Mouse (Mus musculus): Measurements from ENCODE around the gene Magi2. TPM values are rescaled to one million over a fixed set of nuclear protein-coding genes. Genes with fewer than 3 reads are reported as not detected.

The Magi2 gene
- polyA plus RNA-seq, 1 experiment, result 0.48 TPM

DNA sequence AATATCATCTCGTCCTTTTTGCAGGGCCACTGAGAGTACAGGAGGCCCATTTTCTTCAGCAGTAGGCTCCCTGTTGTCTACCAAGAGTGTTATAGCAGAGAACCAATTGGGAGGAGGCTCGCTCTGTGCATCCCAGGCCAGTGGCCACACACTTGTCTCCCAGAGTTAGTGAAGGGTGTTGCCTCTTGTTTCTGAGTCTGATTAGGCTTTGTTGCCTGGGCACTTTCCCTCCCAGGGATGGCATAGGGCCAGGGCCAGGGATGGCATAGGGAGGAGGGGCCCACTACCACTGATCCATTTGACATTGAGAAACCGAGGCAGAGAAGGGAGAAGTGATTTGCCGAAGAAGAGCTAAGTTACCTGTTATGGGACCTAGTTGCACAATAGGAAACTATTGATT lies 679.8 kb downstream of the Magi2 start:
- H3K4me3 ChIP-seq, result no peak overlapping the region
- no peak overlapping the region for H3K4me2 ChIP-seq (ENCODE audit: low read depth)
- no peak for TF ChIP-seq TCF12 (IDR thresholded peaks at IDR 0.05; ENCODE audit: insufficient read depth, poor library complexity, severe bottlenecking)
- TF ChIP-seq MYOD1 (IDR thresholded peaks at IDR 0.05; ENCODE audit: control insufficient read depth in 1 of 3, insufficient read length in 2 of 3, low read depth in 2 of 3), result no peak
- no peak for TF ChIP-seq MAX (IDR thresholded peaks at IDR 0.05; ENCODE audit: low read depth)
- TF ChIP-seq MYOG (IDR thresholded peaks at IDR 0.05; ENCODE audit: control insufficient read depth in 1 of 3, insufficient read depth in 1 of 3, insufficient read length in 2 of 3, low read depth in 2 of 3), result no peak
- TF ChIP-seq TCF3 (IDR thresholded peaks at IDR 0.05; ENCODE audit: insufficient read length, low read depth), result no peak
- TF ChIP-seq CEBPB (IDR thresholded peaks at IDR 0.05; ENCODE audit: insufficient read depth, poor library complexity, severe bottlenecking), result no peak
- TF ChIP-seq REST (IDR thresholded peaks at IDR 0.05; ENCODE audit: insufficient read depth, insufficient read length), result no peak
- TF ChIP-seq E2F4 (IDR thresholded peaks at IDR 0.05; ENCODE audit: insufficient read depth), result no peak
- no peak overlapping the region for H3ac ChIP-seq (ENCODE audit: control insufficient read depth, insufficient read length)
- H3K36me3 ChIP-seq (ENCODE audit: control insufficient read depth, insufficient read depth), result no peaks in the 10 kb centered on the region
- no peaks in the 10 kb centered on the region for H3K79me2 ChIP-seq (ENCODE audit: control insufficient read depth, insufficient read depth)
- no peaks in the 10 kb centered on the region for H3K27me3 ChIP-seq (ENCODE audit: control insufficient read depth, insufficient read depth, insufficient read length)

DNA sequence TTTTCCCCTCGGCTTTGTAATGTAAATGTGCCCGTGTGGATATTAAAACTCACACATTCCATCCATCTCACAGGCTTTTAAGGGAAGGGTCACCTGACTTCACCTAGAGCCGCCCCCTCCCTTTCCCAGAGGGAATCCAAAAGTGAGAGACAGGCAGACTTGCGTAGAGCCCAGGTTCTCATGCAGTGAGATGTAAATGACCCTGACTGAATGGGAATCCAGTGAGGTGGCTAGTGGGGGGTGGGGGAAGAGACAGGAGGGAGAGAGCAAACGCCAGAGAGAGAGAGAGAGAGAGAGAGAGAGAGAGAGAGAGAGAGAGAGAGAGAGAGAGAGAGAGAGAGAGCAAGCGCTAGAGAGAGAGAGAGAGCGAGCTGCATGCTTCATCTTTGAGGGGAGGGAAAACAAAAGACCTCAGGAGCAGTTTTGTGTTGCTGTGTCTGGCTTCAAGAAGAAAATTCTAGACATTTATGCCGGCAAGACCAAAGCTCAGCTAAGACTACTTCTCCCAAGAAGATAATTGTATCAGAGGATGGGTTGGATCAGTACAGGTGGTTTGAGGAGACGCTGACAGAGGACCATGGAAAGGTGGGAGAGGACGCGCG lies 680.6 kb downstream of the Magi2 start:
- Histone ChIP-seq H3K36me3 (ENCODE audit: control insufficient read depth, insufficient read depth) (no peaks in the 10 kb centered on the region), H3K27me3 (ENCODE audit: control insufficient read depth, insufficient read depth, insufficient read length) (no peaks in the 10 kb centered on the region), H3K4me2 (ENCODE audit: low read depth) (no peak overlapping the region), H3K4me3 (no peak overlapping the region), H3ac (ENCODE audit: control insufficient read depth, insufficient read length) (no peak overlapping the region), H3K79me2 (ENCODE audit: control insufficient read depth, insufficient read depth) (no peaks in the 10 kb centered on the region)
- no peak for TF ChIP-seq TCF3 (IDR thresholded peaks at IDR 0.05; ENCODE audit: insufficient read length, low read depth)
- no peak for TF ChIP-seq USF1 (IDR thresholded peaks at IDR 0.05; ENCODE audit: low read depth)
- TF ChIP-seq MYOG (IDR thresholded peaks at IDR 0.05; ENCODE audit: control insufficient read depth in 1 of 3, insufficient read depth in 1 of 3, insufficient read length in 2 of 3, low read depth in 2 of 3), result no peak
- TF ChIP-seq CEBPB (IDR thresholded peaks at IDR 0.05; ENCODE audit: insufficient read depth, poor library complexity, severe bottlenecking), result no peak
- no peak for TF ChIP-seq SRF (IDR thresholded peaks at IDR 0.05; ENCODE audit: control insufficient read depth, insufficient read length, low read depth)
- no peak for TF ChIP-seq E2F4 (IDR thresholded peaks at IDR 0.05; ENCODE audit: insufficient read depth)
- no peak for TF ChIP-seq POLR2A (IDR thresholded peaks at IDR 0.05; ENCODE audit: insufficient read length, low read depth)

DNA sequence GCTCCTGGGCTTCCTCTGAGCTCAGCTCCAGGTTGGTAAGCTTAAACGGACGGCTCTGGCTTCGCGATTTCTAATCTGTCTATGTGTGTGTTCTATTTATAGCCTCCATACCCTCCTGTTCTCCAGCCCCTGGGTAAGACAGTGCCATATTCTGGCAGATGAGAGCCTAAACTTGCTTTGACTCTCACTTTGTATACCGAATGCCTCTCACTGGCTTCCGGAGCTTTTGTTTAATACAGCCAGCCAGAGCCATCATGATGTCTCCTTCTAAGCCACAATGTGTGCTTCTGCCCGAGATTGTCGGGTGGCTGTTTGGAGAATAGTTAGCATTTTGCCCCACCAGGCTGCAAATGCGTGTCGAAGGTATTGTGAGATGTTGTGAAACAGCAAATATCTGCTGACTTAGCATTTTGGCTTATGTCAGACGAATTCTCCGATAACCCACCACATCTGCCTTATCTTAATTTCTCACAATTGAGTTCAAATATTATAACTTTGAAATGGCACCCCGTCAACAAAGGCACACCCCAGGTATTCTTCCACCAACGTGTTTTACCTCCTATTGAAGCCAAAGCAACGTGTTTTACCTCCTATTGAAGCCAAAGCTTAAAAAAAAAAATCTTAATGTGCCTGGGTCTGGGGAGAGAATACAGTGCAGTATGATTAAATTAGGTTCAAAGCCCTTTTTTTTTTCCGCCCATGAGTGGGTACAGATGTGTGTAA lies 681.3 kb downstream of the Magi2 start:
- TF ChIP-seq POLR2AphosphoS2 (IDR thresholded peaks at IDR 0.05; ENCODE audit: insufficient read length, low read depth) (no peak), E2F4 (IDR thresholded peaks at IDR 0.05; ENCODE audit: insufficient read depth) (no peak), SRF (IDR thresholded peaks at IDR 0.05; ENCODE audit: control insufficient read depth, insufficient read length, low read depth) (no peak), TCF12 (IDR thresholded peaks at IDR 0.05; ENCODE audit: insufficient read depth, poor library complexity, severe bottlenecking) (no peak), TCF3 (IDR thresholded peaks at IDR 0.05; ENCODE audit: insufficient read length, low read depth) (no peak), MYOG (IDR thresholded peaks at IDR 0.05; ENCODE audit: control insufficient read depth in 1 of 3, insufficient read depth in 1 of 3, insufficient read length in 2 of 3, low read depth in 2 of 3) (no peak), USF1 (IDR thresholded peaks at IDR 0.05; ENCODE audit: low read depth) (no peak), MAX (IDR thresholded peaks at IDR 0.05; ENCODE audit: low read depth) (no peak), CEBPB (IDR thresholded peaks at IDR 0.05; ENCODE audit: insufficient read depth, poor library complexity, severe bottlenecking) (no peak), REST (IDR thresholded peaks at IDR 0.05; ENCODE audit: insufficient read depth, insufficient read length) (no peak), MYOD1 (IDR thresholded peaks at IDR 0.05; ENCODE audit: control insufficient read depth in 1 of 3, insufficient read length in 2 of 3, low read depth in 2 of 3) (no peak), POLR2A (IDR thresholded peaks at IDR 0.05; ENCODE audit: insufficient read length, low read depth) (no peak)
- H3K4me2 ChIP-seq (ENCODE audit: low read depth), result no peak overlapping the region
- H3K79me2 ChIP-seq (ENCODE audit: control insufficient read depth, insufficient read depth), result no peaks in the 10 kb centered on the region
- no peak overlapping the region for H3K4me3 ChIP-seq
- H3ac ChIP-seq (ENCODE audit: control insufficient read depth, insufficient read length), result no peak overlapping the region
- H3K27me3 ChIP-seq (ENCODE audit: control insufficient read depth, insufficient read depth, insufficient read length), result no peaks in the 10 kb centered on the region
- no peaks in the 10 kb centered on the region for H3K36me3 ChIP-seq (ENCODE audit: control insufficient read depth, insufficient read depth)

DNA sequence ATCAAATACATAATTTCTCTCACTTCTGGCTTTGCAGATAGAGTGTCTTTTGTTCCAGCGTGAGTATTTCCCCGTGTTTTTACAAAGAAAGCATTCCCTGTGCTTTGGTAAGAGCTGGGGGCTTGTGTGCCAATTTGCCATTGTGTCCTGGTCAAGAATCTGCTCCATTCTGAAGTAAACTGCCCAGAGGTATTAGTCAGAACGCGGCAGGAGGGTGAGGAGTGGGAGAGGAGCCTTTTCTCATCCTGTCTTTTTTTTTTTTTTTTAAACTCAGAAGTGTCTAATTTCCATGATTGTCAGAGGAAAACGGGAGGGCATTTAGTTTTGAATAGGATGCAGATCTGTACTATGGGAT lies 681.8 kb downstream of the Magi2 start:
- H3K4me2 ChIP-seq (ENCODE audit: low read depth), result no peak overlapping the region
- no peaks in the 10 kb centered on the region for H3K36me3 ChIP-seq (ENCODE audit: control insufficient read depth, insufficient read depth)
- no peaks in the 10 kb centered on the region for H3K27me3 ChIP-seq (ENCODE audit: control insufficient read depth, insufficient read depth, insufficient read length)
- TF ChIP-seq POLR2A (IDR thresholded peaks at IDR 0.05; ENCODE audit: insufficient read length, low read depth) (no peak), E2F4 (IDR thresholded peaks at IDR 0.05; ENCODE audit: insufficient read depth) (no peak), MYOD1 (IDR thresholded peaks at IDR 0.05; ENCODE audit: control insufficient read depth in 1 of 3, insufficient read length in 2 of 3, low read depth in 2 of 3) (no peak), TCF3 (IDR thresholded peaks at IDR 0.05; ENCODE audit: insufficient read length, low read depth) (no peak), TCF12 (IDR thresholded peaks at IDR 0.05; ENCODE audit: insufficient read depth, poor library complexity, severe bottlenecking) (no peak), MAX (IDR thresholded peaks at IDR 0.05; ENCODE audit: low read depth) (no peak)
- no peaks in the 10 kb centered on the region for H3K79me2 ChIP-seq (ENCODE audit: control insufficient read depth, insufficient read depth)
- H3ac ChIP-seq (ENCODE audit: control insufficient read depth, insufficient read length), result no peak overlapping the region
- no peak overlapping the region for H3K4me3 ChIP-seq

DNA sequence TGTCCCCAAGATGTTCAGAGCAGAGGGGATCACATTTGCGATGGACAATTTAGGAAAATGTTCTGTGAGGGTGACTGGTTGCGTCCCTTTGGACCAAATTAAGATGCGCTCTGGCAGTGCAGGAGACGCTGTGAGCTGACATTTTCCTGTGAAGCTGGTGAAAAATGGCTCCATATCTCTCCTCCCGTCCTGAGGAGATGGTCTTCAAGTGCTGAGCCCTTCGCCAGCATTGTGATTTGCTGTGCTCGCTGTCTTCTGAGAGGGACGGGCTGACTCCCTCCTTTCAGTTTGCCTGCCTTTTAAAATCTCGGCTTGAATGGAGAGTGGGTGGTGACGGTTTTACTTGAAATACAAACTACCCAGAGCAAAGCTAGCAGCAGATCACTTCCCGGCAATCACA lies 682.2 kb downstream of the Magi2 start:
- Histone ChIP-seq H3ac (ENCODE audit: control insufficient read depth, insufficient read length) (no peak overlapping the region), H3K4me3 (no peak overlapping the region), H3K36me3 (ENCODE audit: control insufficient read depth, insufficient read depth) (no peaks in the 10 kb centered on the region), H3K4me2 (ENCODE audit: low read depth) (no peak overlapping the region), H3K27me3 (ENCODE audit: control insufficient read depth, insufficient read depth, insufficient read length) (no peaks in the 10 kb centered on the region), H3K79me2 (ENCODE audit: control insufficient read depth, insufficient read depth) (no peaks in the 10 kb centered on the region)
- no peak for TF ChIP-seq TCF3 (IDR thresholded peaks at IDR 0.05; ENCODE audit: insufficient read length, low read depth)

Measured in myocyte (in vitro differentiated cells).